29 mouse cellular contexts compared by ENCODE assay signal in the genomic region with DNA sequence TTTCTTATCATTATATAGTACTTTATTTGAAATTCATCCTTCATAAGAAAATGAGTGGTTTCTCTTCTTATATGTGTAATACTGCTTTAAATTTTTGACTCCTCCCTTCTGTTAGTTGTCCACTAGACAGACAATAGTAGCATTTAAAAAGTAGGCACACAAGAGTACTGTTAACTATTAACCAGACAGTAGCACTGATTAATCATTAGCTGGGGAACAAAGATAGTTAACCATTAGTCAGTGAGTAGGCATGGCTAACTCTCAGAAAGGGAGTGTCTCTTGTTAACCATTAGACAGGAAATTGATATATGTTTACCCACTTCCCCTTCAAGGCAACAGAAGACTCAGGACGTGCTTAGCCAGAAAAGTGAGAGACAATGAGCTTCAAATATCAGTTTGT.
A peak's percentile ranks its signal among the peaks of the same experiment; 100 is the strongest.
DNase-seq lines count a peak whose midpoint lies in the region; ATAC-seq and TF ChIP-seq lines count a peak whose summit lies in the region.
"Had no signal": no experiment of that assay in that cellular context is flagged by ENCODE, and none has a peak within 500 bp of the region (broad histone marks: within the 10 kb centered on the region; RNA-seq: fewer than 3 reads in every experiment).

No protein-coding gene starts in this region.

- no peak overlapping the region for H3K4me3 ChIP-seq in intestine, embryonic 15.5 days (replicated peaks)
- no peak overlapping the region for H3K4me3 ChIP-seq in intestine, postnatal 0 days (ENCODE audit: low read depth, low read length)
- H3K4me3 ChIP-seq: embryonic facial prominence, embryonic 12.5 days; embryonic facial prominence, embryonic 15.5 days; gastrocnemius, adult 2 months; heart, embryonic 12.5 days; heart, embryonic 15.5 days; hindbrain, embryonic 10.5 days; hindbrain, embryonic 13.5 days had no signal

- no peaks in the 10 kb centered on the region for H3K4me1 ChIP-seq in intestine, embryonic 15.5 days (replicated peaks)
- H3K4me1 ChIP-seq in intestine, postnatal 0 days (replicated peaks; ENCODE audit: control insufficient read depth, insufficient read depth, low read length): no peaks in the 10 kb centered on the region
- H3K4me1 ChIP-seq: embryonic facial prominence, embryonic 12.5 days; embryonic facial prominence, embryonic 15.5 days; heart, embryonic 12.5 days; heart, embryonic 15.5 days; hindbrain, embryonic 10.5 days; hindbrain, embryonic 13.5 days had no signal

- H3K9ac ChIP-seq in intestine, embryonic 15.5 days: no peak overlapping the region
- no peak overlapping the region for H3K9ac ChIP-seq in intestine, postnatal 0 days (ENCODE audit: low read depth, low read length)
- H3K9ac ChIP-seq: embryonic facial prominence, embryonic 12.5 days; embryonic facial prominence, embryonic 15.5 days; forebrain, postnatal 0 days; heart, embryonic 12.5 days; heart, embryonic 15.5 days; hindbrain, embryonic 13.5 days had no signal

- no peaks in the 10 kb centered on the region for H3K36me3 ChIP-seq in intestine, embryonic 15.5 days
- no peaks in the 10 kb centered on the region for H3K36me3 ChIP-seq in intestine, postnatal 0 days (ENCODE audit: control insufficient read depth, insufficient read depth)
- H3K36me3 ChIP-seq: embryonic facial prominence, embryonic 12.5 days; embryonic facial prominence, embryonic 15.5 days; G1E; heart, embryonic 12.5 days; heart, embryonic 15.5 days; hindbrain, embryonic 10.5 days; hindbrain, embryonic 13.5 days had no signal

- WGBS in intestine, embryonic 15.5 days: 32% methylated on average over 1 of the region's 1 CpGs
- 20% methylated on average over 1 of the region's 1 CpGs for WGBS in intestine, postnatal 0 days

- H3K27me3 ChIP-seq in intestine, embryonic 15.5 days (replicated peaks): no peaks in the 10 kb centered on the region
- no peaks in the 10 kb centered on the region for H3K27me3 ChIP-seq in intestine, postnatal 0 days (replicated peaks; ENCODE audit: control insufficient read depth, insufficient read depth, low read length)
- H3K27me3 ChIP-seq: CH12.LX; embryonic facial prominence, embryonic 12.5 days; embryonic facial prominence, embryonic 15.5 days; heart, embryonic 12.5 days; heart, embryonic 15.5 days; hindbrain, embryonic 13.5 days had no signal

- peak; percentile 47; the same call in 1 of the 2 replicates for ATAC-seq in intestine, embryonic 15.5 days
- ATAC-seq in intestine, postnatal 0 days: peak; percentile 73
- ATAC-seq: forebrain, embryonic 14.5 days; forebrain, postnatal 0 days; hindbrain, embryonic 16.5 days; Patski had no signal

- peak; percentile 11 for DNase-seq in kidney, adult 9 months
- DNase-seq in kidney, adult 18-20 months: no peak
- DNase-seq in layer of hippocampus, postnatal 36 days: no peak
- no peak for DNase-seq in layer of hippocampus, adult 18-20 months (ENCODE audit: low spot score in 2 of 2)
- DNase-seq: adrenal gland, postnatal 10 days; adrenal gland, postnatal 36 days; B cell, adult 2 months; cerebellum, adult 18-20 months; cerebellum, adult 9-10 months; cerebellum, postnatal 14 days; forebrain, postnatal 0 days; gastrocnemius, adult 2 months; gastrocnemius, postnatal 14 days; heart, adult 18-20 months; heart, postnatal 10 days; heart, postnatal 36 days had no signal

- H3K27ac ChIP-seq in intestine, embryonic 15.5 days: no peak overlapping the region
- no peak overlapping the region for H3K27ac ChIP-seq in intestine, postnatal 0 days (ENCODE audit: low read depth, low read length)
- H3K27ac ChIP-seq: embryonic facial prominence, embryonic 12.5 days; embryonic facial prominence, embryonic 15.5 days; gastrocnemius, adult 2 months; heart, embryonic 15.5 days; hindbrain, embryonic 10.5 days; hindbrain, embryonic 13.5 days had no signal

- no peak for TF ChIP-seq CTCF in intestine, postnatal 0 days (IDR thresholded peaks at IDR 0.05; ENCODE audit: low read depth)

- no peaks in the 10 kb centered on the region for H3K9me3 ChIP-seq in intestine, embryonic 15.5 days
- H3K9me3 ChIP-seq in intestine, postnatal 0 days (ENCODE audit: control insufficient read depth): no peaks in the 10 kb centered on the region
- H3K9me3 ChIP-seq: embryonic facial prominence, embryonic 12.5 days; embryonic facial prominence, embryonic 15.5 days; G1E; heart, embryonic 12.5 days; heart, embryonic 15.5 days; hindbrain, embryonic 10.5 days; hindbrain, embryonic 13.5 days had no signal

- no peak overlapping the region for H3K4me2 ChIP-seq in intestine, embryonic 15.5 days (replicated peaks)
- H3K4me2 ChIP-seq in intestine, postnatal 0 days (replicated peaks; ENCODE audit: low read depth): no peak overlapping the region
- H3K4me2 ChIP-seq: embryonic facial prominence, embryonic 12.5 days; embryonic facial prominence, embryonic 15.5 days; heart, embryonic 12.5 days; heart, embryonic 15.5 days; hindbrain, embryonic 13.5 days had no signal
